Mouse (Mus musculus): ENCODE data around the gene Hs6st3. TPM values are rescaled to one million over a fixed set of nuclear protein-coding genes. Genes with fewer than 3 reads are reported as not detected.
"Not testable (repeated sequence)": the region's sequence is repeated elsewhere in the genome, so short reads cannot be mapped to it uniquely, and the experiment has no call there.

The Hs6st3 gene
- total and polyA plus RNA-seq, 2 experiments from 2014 or later, result not detected

GRCm38 (mm10) chr14:119250353-119250752, 112.2 kb downstream of the Hs6st3 start:
- ATAC-seq (ENCODE audit: insufficient read depth, low read depth), result no peak
- H3K4me2 ChIP-seq (ENCODE audit: low read depth, low read length), result no peak overlapping the region
- H3K4me1 ChIP-seq (ENCODE audit: control insufficient read depth, insufficient read depth), result no peaks in the 10 kb centered on the region
- H3K27ac ChIP-seq (ENCODE audit: low read depth), result no peak overlapping the region
- DNase-seq (ENCODE audit: low spot score), result no peak
- no peak overlapping the region for H3K9ac ChIP-seq (replicated peaks; ENCODE audit: low read depth, low read length)
- 0 out of 2 replicates have a peak, but pooled peaks cover 4% of the 10 kb centered on the region for H3K9me3 ChIP-seq (replicated peaks; ENCODE audit: control insufficient read depth, low read length)
- no peak overlapping the region for H3K4me3 ChIP-seq (ENCODE audit: low read depth, low read length)
- H3K27me3 ChIP-seq (ENCODE audit: control insufficient read depth, insufficient read depth, low read length), result no peaks in the 10 kb centered on the region
- TF ChIP-seq CTCF (IDR thresholded peaks at IDR 0.05; ENCODE audit: low read depth) (no peak), EP300 (IDR thresholded peaks at IDR 0.05; ENCODE audit: low read depth) (no peak)
- WGBS, result 66% methylated on average over 10 of the region's 10 CpGs
- H3K36me3 ChIP-seq (replicated peaks; ENCODE audit: control insufficient read depth, insufficient read depth, low read length), result no peaks in the 10 kb centered on the region

DNA sequence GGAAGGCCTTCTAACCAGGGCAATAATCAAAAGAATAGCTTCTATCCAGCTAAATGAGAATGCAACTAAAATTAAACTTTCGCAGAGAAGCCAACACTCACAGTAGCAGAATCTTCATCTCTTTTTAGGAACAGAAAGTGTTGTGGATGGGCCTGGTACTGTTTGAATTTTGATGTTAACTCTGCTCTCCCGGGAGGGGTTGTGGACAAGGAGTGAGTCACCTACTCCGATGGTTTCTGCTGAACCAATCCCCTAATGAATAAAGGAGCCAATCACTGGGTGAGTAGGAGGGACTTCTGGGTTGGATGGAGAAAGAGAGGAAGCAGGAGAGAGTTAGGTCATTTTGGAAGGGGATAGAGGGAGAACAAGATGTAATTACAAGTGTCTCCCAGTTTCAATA, 117.3 kb downstream of the Hs6st3 start:
- ATAC-seq (ENCODE audit: insufficient read depth, low read depth) (no peak), DNase-seq (ENCODE audit: low spot score) (no peak)
- Histone ChIP-seq H3K27me3 (ENCODE audit: control insufficient read depth, insufficient read depth, low read length) (no peaks in the 10 kb centered on the region), H3K9me3 (replicated peaks; ENCODE audit: control insufficient read depth, low read length) (no peaks in the 10 kb centered on the region), H3K9ac (replicated peaks; ENCODE audit: low read depth, low read length) (no peak overlapping the region), H3K36me3 (replicated peaks; ENCODE audit: control insufficient read depth, insufficient read depth, low read length) (no peaks in the 10 kb centered on the region), H3K4me1 (ENCODE audit: control insufficient read depth, insufficient read depth) (no peaks in the 10 kb centered on the region), H3K4me2 (ENCODE audit: low read depth, low read length) (no peak overlapping the region), H3K4me3 (ENCODE audit: low read depth, low read length) (no peak overlapping the region), H3K27ac (ENCODE audit: low read depth) (no peak overlapping the region)
- TF ChIP-seq EP300 (IDR thresholded peaks at IDR 0.05; ENCODE audit: low read depth), result no peak
- no peak for TF ChIP-seq CTCF (IDR thresholded peaks at IDR 0.05; ENCODE audit: low read depth)
- WGBS, result 66% methylated on average over 3 of the region's 3 CpGs

DNA sequence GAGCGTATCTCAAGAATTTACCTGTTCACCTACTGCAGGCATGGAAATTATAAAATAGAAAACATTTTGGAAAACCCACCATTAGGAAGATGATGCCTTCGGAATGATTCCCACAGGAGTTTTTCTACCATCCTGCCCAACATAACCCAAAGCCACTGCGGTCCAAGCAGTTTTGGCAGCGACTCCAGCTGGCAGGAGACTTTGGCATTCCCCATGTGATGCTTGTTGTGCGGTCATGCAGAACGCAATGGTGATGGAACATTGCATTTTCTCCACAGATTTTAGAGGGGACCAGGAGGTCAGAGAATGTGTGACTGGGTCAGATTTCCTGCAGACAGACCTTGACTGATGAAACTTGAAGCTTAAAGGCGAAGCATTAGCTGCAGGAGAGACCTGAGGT, 118.9 kb downstream of the Hs6st3 start:
- H3K4me1 ChIP-seq (ENCODE audit: control insufficient read depth, insufficient read depth), result no peaks in the 10 kb centered on the region
- no peak for DNase-seq (ENCODE audit: low spot score)
- no peaks in the 10 kb centered on the region for H3K27me3 ChIP-seq (ENCODE audit: control insufficient read depth, insufficient read depth, low read length)
- H3K4me3 ChIP-seq (ENCODE audit: low read depth, low read length), result no peak overlapping the region
- H3K9me3 ChIP-seq (replicated peaks; ENCODE audit: control insufficient read depth, low read length), result no peaks in the 10 kb centered on the region
- WGBS, result 80% methylated on average over 7 of the region's 7 CpGs
- H3K9ac ChIP-seq (replicated peaks; ENCODE audit: low read depth, low read length), result no peak overlapping the region
- H3K4me2 ChIP-seq (ENCODE audit: low read depth, low read length), result no peak overlapping the region
- no peak for TF ChIP-seq EP300 (IDR thresholded peaks at IDR 0.05; ENCODE audit: low read depth)
- no peak for TF ChIP-seq CTCF (IDR thresholded peaks at IDR 0.05; ENCODE audit: low read depth)
- no peaks in the 10 kb centered on the region for H3K36me3 ChIP-seq (replicated peaks; ENCODE audit: control insufficient read depth, insufficient read depth, low read length)
- no peak overlapping the region for H3K27ac ChIP-seq (ENCODE audit: low read depth)
- ATAC-seq (ENCODE audit: insufficient read depth, low read depth), result no peak

DNA sequence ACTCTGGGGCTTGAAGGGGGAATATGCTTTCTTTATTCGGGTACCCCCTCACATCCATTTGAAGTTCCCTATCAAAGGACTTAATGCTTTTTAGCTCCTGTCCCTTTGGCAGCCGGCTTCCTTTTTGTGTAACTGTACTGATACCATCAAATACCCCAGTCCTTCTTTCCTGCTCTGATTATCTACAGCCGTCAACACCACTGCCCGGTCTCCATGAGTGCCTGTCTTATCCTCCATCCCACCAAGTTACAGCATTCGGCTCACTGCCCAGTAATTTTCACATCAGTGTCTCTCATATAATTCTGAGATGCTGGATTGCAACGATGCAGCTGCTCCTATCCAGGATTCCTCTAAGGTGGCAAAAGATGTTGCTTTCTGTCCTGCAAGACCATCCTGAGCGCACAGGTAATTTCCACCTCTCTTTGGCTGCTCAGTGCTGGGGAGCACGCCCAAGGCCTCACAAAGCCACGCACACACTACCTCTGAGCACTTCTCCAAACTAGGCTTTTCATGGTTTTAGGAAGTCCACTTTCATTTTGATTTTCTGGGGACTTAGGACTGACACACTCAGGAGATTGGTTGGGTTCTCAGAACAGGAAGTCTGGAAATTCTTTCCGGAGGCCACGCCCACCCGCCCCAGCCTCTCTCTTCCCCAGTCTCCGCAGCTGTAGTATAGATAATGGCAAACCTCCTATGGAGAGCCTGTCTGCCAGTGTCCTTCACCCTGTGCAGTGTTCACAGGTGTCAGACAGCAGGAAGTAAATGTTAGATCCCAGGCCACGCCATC, 122.2 kb downstream of the Hs6st3 start:
- Histone ChIP-seq H3K9ac (replicated peaks; ENCODE audit: low read depth, low read length) (no peak overlapping the region), H3K27me3 (ENCODE audit: control insufficient read depth, insufficient read depth, low read length) (no peaks in the 10 kb centered on the region), H3K27ac (ENCODE audit: low read depth) (no peak overlapping the region), H3K4me2 (ENCODE audit: low read depth, low read length) (peak overlapping the region; percentile 35), H3K36me3 (replicated peaks; ENCODE audit: control insufficient read depth, insufficient read depth, low read length) (no peaks in the 10 kb centered on the region), H3K4me1 (ENCODE audit: control insufficient read depth, insufficient read depth) (no peaks in the 10 kb centered on the region), H3K4me3 (ENCODE audit: low read depth, low read length) (no peak overlapping the region), H3K9me3 (replicated peaks; ENCODE audit: control insufficient read depth, low read length) (no peaks in the 10 kb centered on the region)
- peak; percentile 39; the same call in 1 of the 2 replicates for ATAC-seq (ENCODE audit: insufficient read depth, low read depth)
- DNase-seq (ENCODE audit: low spot score), result no peak
- TF ChIP-seq EP300 (IDR thresholded peaks at IDR 0.05; ENCODE audit: low read depth), result no peak
- TF ChIP-seq CTCF (IDR thresholded peaks at IDR 0.05; ENCODE audit: low read depth), result no peak
- 38% methylated on average over 14 of the region's 14 CpGs for WGBS

GRCm38 (mm10) chr14:119266334-119266733, 128.2 kb downstream of the Hs6st3 start:
- Histone ChIP-seq H3K4me3 (ENCODE audit: low read depth, low read length) (no peak overlapping the region), H3K4me2 (ENCODE audit: low read depth, low read length) (no peak overlapping the region), H3K27me3 (ENCODE audit: control insufficient read depth, insufficient read depth, low read length) (no peaks in the 10 kb centered on the region), H3K4me1 (ENCODE audit: control insufficient read depth, insufficient read depth) (no peaks in the 10 kb centered on the region), H3K36me3 (replicated peaks; ENCODE audit: control insufficient read depth, insufficient read depth, low read length) (no peaks in the 10 kb centered on the region), H3K9ac (replicated peaks; ENCODE audit: low read depth, low read length) (no peak overlapping the region), H3K9me3 (replicated peaks; ENCODE audit: control insufficient read depth, low read length) (no peaks in the 10 kb centered on the region), H3K27ac (ENCODE audit: low read depth) (no peak overlapping the region)
- no peak for TF ChIP-seq EP300 (IDR thresholded peaks at IDR 0.05; ENCODE audit: low read depth)
- TF ChIP-seq CTCF (IDR thresholded peaks at IDR 0.05; ENCODE audit: low read depth), result no peak
- ATAC-seq (ENCODE audit: insufficient read depth, low read depth) (no peak), DNase-seq (ENCODE audit: low spot score) (no peak)
- 86% methylated on average over 7 of the region's 7 CpGs for WGBS

DNA sequence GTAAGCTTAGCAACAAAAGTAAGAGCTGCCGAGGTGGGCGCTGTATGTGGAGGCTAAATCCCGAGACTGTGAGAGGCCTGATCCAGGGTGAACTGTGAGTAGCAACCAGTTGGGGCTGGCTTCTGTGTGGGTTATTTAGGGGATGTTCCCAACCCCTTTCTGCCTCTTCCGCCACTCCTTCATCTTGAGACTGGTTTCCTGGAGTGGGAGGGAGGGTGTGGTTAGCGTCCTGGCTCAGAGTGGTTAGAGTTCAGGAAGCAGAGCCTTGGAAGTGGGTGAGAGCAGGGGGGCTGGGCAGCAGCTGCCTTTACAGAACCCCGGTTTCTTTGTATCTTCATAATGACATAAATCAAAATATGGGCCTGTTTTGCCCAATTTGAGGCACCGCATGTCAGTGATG, 134.9 kb downstream of the Hs6st3 start:
- H3K9me3 ChIP-seq (replicated peaks; ENCODE audit: control insufficient read depth, low read length), result no peaks in the 10 kb centered on the region
- H3K4me3 ChIP-seq (ENCODE audit: low read depth, low read length), result no peak overlapping the region
- no peaks in the 10 kb centered on the region for H3K4me1 ChIP-seq (ENCODE audit: control insufficient read depth, insufficient read depth)
- TF ChIP-seq CTCF (IDR thresholded peaks at IDR 0.05; ENCODE audit: low read depth) (no peak), EP300 (IDR thresholded peaks at IDR 0.05; ENCODE audit: low read depth) (no peak)
- no peak overlapping the region for H3K27ac ChIP-seq (ENCODE audit: low read depth)
- ATAC-seq (ENCODE audit: insufficient read depth, low read depth) (no peak), DNase-seq (ENCODE audit: low spot score) (no peak)
- no peak overlapping the region for H3K4me2 ChIP-seq (ENCODE audit: low read depth, low read length)
- no peak overlapping the region for H3K9ac ChIP-seq (replicated peaks; ENCODE audit: low read depth, low read length)
- no peaks in the 10 kb centered on the region for H3K36me3 ChIP-seq (replicated peaks; ENCODE audit: control insufficient read depth, insufficient read depth, low read length)
- WGBS, result 59% methylated on average over 7 of the region's 7 CpGs
- no peaks in the 10 kb centered on the region for H3K27me3 ChIP-seq (ENCODE audit: control insufficient read depth, insufficient read depth, low read length)

GRCm38 (mm10) chr14:119278156-119278555, 140.0 kb downstream of the Hs6st3 start:
- ATAC-seq (ENCODE audit: insufficient read depth, low read depth); H3K36me3 ChIP-seq (replicated peaks; ENCODE audit: control insufficient read depth, insufficient read depth, low read length); H3K4me3 ChIP-seq (ENCODE audit: low read depth, low read length); H3K4me2 ChIP-seq (ENCODE audit: low read depth, low read length); DNase-seq (ENCODE audit: low spot score); H3K4me1 ChIP-seq (ENCODE audit: control insufficient read depth, insufficient read depth); H3K27ac ChIP-seq (ENCODE audit: low read depth); H3K9me3 ChIP-seq (replicated peaks; ENCODE audit: control insufficient read depth, low read length); H3K9ac ChIP-seq (replicated peaks; ENCODE audit: low read depth, low read length); H3K27me3 ChIP-seq (ENCODE audit: control insufficient read depth, insufficient read depth, low read length): not testable (repeated sequence)
- 94% methylated on average over 10 of the region's 15 CpGs for WGBS
